Comparison of ENCODE assay signal across 8 mouse cellular contexts in genomic region chr8:122524506-122524905, GRCm38 (mm10). TPM values are rescaled to one million over a fixed set of nuclear protein-coding genes. Genes with fewer than 3 reads are reported as not detected.
DNase-seq lines count a peak whose midpoint lies in the region; ATAC-seq lines count a peak whose summit lies in the region.

No protein-coding gene starts in this region.

- peaks cover 3% of the 10 kb centered on the region; the same call in 1 of the 2 replicates for H3K9me3 ChIP-seq in erythroblast, embryonic 14.5 days (ENCODE audit: control insufficient read depth, low read length)

- peaks cover 90% of the 10 kb centered on the region for H3K4me1 ChIP-seq in erythroblast, embryonic 14.5 days (ENCODE audit: control insufficient read depth)

- peaks cover 92% of the 10 kb centered on the region for H3K36me3 ChIP-seq in erythroblast, embryonic 14.5 days (ENCODE audit: control insufficient read depth)

- DNase-seq in gastrocnemius, postnatal 10 days, result peak; percentile 18
- DNase-seq in gastrocnemius, postnatal 4 days (ENCODE audit: low spot score in 2 of 2), result no peak
- DNase-seq in 3T3-L1 (ENCODE audit: low read depth, low spot score), result peak; percentile 15
- peak; percentile 31 to 45 for DNase-seq in kidney, postnatal 36 days
- no peak for DNase-seq in urinary bladder, postnatal 10 days (ENCODE audit: low spot score)

- no peak for ATAC-seq in erythroid progenitor cell, adult 5-6 weeks (replicated peaks; ENCODE audit: low FRiP score, poor library complexity, severe bottlenecking)
- no peak for ATAC-seq in megakaryocyte, adult 5-6 weeks (ENCODE audit: poor library complexity, severe bottlenecking)

- peak overlapping the region; percentile 45 for H3K4me3 ChIP-seq in erythroblast, embryonic 14.5 days (replicated peaks)

- no peaks in the 10 kb centered on the region for H3K27me3 ChIP-seq in erythroblast, embryonic 14.5 days (ENCODE audit: control insufficient read depth)

RNA-seq across cellular contexts. Expression of gene Piezo1, which starts 26.6 kb away (rescaled TPM):
- 10 to 100 TPM; 24.5 to 30.9 TPM for total RNA-seq in gastrocnemius, postnatal 10 days (2021)
- total RNA-seq in gastrocnemius, postnatal 4 days (2021), result 10 to 100 TPM; 51.5 to 54.6 TPM
- 22.2 and 31.8 TPM in 2 replicates for polyA plus RNA-seq in erythroblast, embryonic 14.5 days (2012)
- 32.1 and 43.2 TPM in 2 replicates for total RNA-seq in erythroid progenitor cell, adult 5-6 weeks (2015; ENCODE audit: low replicate concordance)
- 31.8 and 52.9 TPM in 2 replicates for total RNA-seq in erythroid progenitor cell, adult 5-6 weeks (2017; ENCODE audit: low replicate concordance)
- 27.4 and 34.6 TPM in 2 replicates for total RNA-seq in megakaryocyte, adult 5-6 weeks (2015)
- 30.0 and 35.9 TPM in 2 replicates for total RNA-seq in megakaryocyte, adult 5-6 weeks (2017)

RNA-seq across cellular contexts. Expression of gene Cdt1, which starts 43.3 kb away (rescaled TPM):
- 1 to 10 TPM; 5.8 to 8.1 TPM for total RNA-seq in gastrocnemius, postnatal 10 days (2021)
- 10 to 100 TPM; 14.7 to 17.1 TPM for total RNA-seq in gastrocnemius, postnatal 4 days (2021)
- 94.9 and 97.5 TPM in 2 replicates for polyA plus RNA-seq in erythroblast, embryonic 14.5 days (2012)
- 55.5 and 65.8 TPM in 2 replicates for total RNA-seq in erythroid progenitor cell, adult 5-6 weeks (2015; ENCODE audit: low replicate concordance)
- total RNA-seq in erythroid progenitor cell, adult 5-6 weeks (2017; ENCODE audit: low replicate concordance), result 33.0 and 77.8 TPM in 2 replicates
- total RNA-seq in megakaryocyte, adult 5-6 weeks (2015), result 41.7 and 41.9 TPM in 2 replicates
- 28.4 and 34.1 TPM in 2 replicates for total RNA-seq in megakaryocyte, adult 5-6 weeks (2017)

RNA-seq across cellular contexts. Expression of gene Ctu2, which starts 48.6 kb away (rescaled TPM):
- total RNA-seq in gastrocnemius, postnatal 10 days (2021), result 10 to 100 TPM; 12.0 to 13.3 TPM
- 10 to 100 TPM; 18.3 to 18.9 TPM for total RNA-seq in gastrocnemius, postnatal 4 days (2021)
- 1.0 and 1.2 TPM in 2 replicates for polyA plus RNA-seq in erythroblast, embryonic 14.5 days (2012)
- 7.1 and 9.7 TPM in 2 replicates for total RNA-seq in erythroid progenitor cell, adult 5-6 weeks (2015; ENCODE audit: low replicate concordance)
- total RNA-seq in erythroid progenitor cell, adult 5-6 weeks (2017; ENCODE audit: low replicate concordance), result 0.23 and 0.51 TPM in 2 replicates
- 13.5 and 16.2 TPM in 2 replicates for total RNA-seq in megakaryocyte, adult 5-6 weeks (2015)
- total RNA-seq in megakaryocyte, adult 5-6 weeks (2017), result 4.7 and 7.7 TPM in 2 replicates

RNA-seq across cellular contexts. Expression of gene Rnf166, which starts 48.6 kb away (rescaled TPM):
- 10 to 100 TPM; 26.2 to 28.0 TPM for total RNA-seq in gastrocnemius, postnatal 10 days (2021)
- total RNA-seq in gastrocnemius, postnatal 4 days (2021), result 10 to 100 TPM; 36.9 to 40.1 TPM
- 1.7 and 1.8 TPM in 2 replicates for polyA plus RNA-seq in erythroblast, embryonic 14.5 days (2012)
- total RNA-seq in erythroid progenitor cell, adult 5-6 weeks (2015; ENCODE audit: low replicate concordance), result 15.5 and 20.9 TPM in 2 replicates
- total RNA-seq in erythroid progenitor cell, adult 5-6 weeks (2017; ENCODE audit: low replicate concordance), result 6.8 and 12.5 TPM in 2 replicates
- 42.0 and 48.6 TPM in 2 replicates for total RNA-seq in megakaryocyte, adult 5-6 weeks (2015)
- total RNA-seq in megakaryocyte, adult 5-6 weeks (2017), result 50.8 and 59.5 TPM in 2 replicates

RNA-seq across cellular contexts. Expression of gene Aprt, which starts 52.2 kb away (rescaled TPM):
- 10 to 100 TPM; 41.4 to 45.2 TPM for total RNA-seq in gastrocnemius, postnatal 10 days (2021)
- 10 to 100 TPM; 37.0 to 40.0 TPM for total RNA-seq in gastrocnemius, postnatal 4 days (2021)
- 4.8 and 8.0 TPM in 2 replicates for polyA plus RNA-seq in erythroblast, embryonic 14.5 days (2012)
- 39.4 and 53.7 TPM in 2 replicates for total RNA-seq in erythroid progenitor cell, adult 5-6 weeks (2015; ENCODE audit: low replicate concordance)
- 12.3 and 15.5 TPM in 2 replicates for total RNA-seq in erythroid progenitor cell, adult 5-6 weeks (2017; ENCODE audit: low replicate concordance)
- total RNA-seq in megakaryocyte, adult 5-6 weeks (2015), result 272 and 308 TPM in 2 replicates
- total RNA-seq in megakaryocyte, adult 5-6 weeks (2017), result 132 and 149 TPM in 2 replicates

Comparison
In these comparisons a context has a peak if more than half of its experiments do, and no peak if none do; other contexts are left out.
1. DNase-seq: peak in gastrocnemius, postnatal 10 days (single experiment), 3T3-L1 (single experiment) and kidney, postnatal 36 days (2 of 2); none in gastrocnemius, postnatal 4 days (0 of 2) and urinary bladder, postnatal 10 days (single experiment).